Mouse (Mus musculus) left cerebral cortex, adult 9 months (tissue): ENCODE measurements around the gene Osbpl9.

ENCODE experiments used
- DNase-seq, 2 experiments: peaks; one replicate each; pipeline ENCODE4 v3.0.0; 2022; ENCODE audit warnings: low spot score in 2 of 2

Osbpl9 gene

DNA sequence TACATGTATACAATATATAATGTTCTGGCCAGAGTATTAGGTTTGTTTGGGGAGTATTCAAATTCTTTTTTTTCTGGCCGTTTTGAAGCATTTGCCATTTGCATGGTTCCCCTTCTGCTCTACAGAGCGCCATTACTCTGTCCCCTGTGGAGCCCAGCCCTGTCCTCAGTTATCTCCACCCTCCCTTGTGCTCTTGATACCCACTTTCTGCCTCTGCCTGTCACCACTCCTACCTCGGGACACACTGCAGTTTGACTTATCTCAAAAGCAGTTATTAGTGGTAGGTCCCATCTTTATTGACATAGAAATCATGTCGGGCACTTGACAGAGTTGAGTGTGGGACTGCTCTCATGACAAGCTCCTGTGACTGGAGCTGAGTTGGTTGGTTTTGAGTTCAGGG lies 159.3 kb downstream of the Osbpl9 start:
- DNase-seq = no peak

DNA sequence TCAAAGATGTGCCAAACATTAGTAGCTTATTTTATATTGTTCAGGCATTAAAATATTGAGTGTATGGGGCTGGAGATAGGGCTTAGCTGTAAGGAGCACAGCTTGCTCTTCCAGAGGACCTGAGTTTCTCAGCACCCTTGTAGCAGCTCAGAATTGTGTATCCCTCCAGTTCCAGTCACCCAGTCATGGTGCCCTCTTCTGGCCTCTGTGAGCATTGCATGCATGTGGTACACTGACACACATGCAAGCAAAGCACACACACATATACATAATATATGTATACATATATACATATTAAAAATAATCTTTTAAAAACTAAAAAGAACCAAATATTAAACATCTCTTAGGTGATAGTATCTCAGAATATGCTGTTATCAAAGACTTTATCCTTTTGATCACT lies 165.7 kb downstream of the Osbpl9 start:
- DNase-seq = no peak

- no peak for DNase-seq
Observed at GRCm38 (mm10) chr4:109030266-109030665, 171.8 kb downstream of the Osbpl9 start.

GRCm38 (mm10) chr4:109029857-109030256 lies 172.2 kb downstream of the Osbpl9 start:
- no peak for DNase-seq

DNA sequence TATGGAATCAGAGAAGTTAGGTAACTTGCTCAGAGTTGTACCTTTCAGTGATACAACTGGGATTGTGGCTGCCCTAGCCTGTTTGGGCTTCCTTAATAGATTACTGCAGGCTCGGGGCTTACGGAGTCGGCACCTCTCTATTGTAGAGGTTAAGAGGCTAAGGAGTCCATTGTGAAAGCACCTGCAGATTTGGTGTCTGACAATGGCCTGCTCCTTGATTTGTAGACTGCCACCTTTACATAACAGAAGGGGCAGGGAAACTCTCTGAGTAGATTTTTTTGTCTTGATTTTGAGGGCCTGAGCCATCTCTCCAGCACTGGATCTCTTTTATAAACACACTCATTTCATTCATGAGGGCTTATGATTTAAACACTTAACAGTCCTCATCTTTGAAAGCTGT lies 175.5 kb downstream of the Osbpl9 start:
- DNase-seq = no peak

- no peak for DNase-seq
Observed at GRCm38 (mm10) chr4:109025061-109025460, 177.0 kb downstream of the Osbpl9 start.

GRCm38 (mm10) chr4:109021976-109022375 lies 180.1 kb downstream of the Osbpl9 start:
- no peak for DNase-seq

DNA sequence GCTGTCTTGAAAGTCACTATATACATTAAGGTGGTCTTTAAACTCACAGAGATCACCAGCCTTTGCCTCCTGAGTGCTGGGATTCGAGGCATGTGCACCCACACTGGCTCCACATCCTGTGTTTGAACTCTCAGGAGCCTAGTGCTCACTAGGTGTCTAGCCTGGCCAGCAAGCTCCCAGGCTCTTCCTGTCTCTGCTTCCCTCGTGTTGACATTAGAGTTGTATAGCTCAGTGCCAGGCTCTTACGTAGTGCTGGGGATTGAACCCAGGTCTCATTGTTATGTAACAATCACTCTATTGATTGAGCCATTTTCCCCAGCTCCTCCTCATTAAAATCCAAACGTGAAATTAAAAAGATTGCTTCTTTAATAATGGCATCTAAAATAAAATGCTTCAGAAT lies 182.8 kb downstream of the Osbpl9 start:
- DNase-seq = no peak

DNA sequence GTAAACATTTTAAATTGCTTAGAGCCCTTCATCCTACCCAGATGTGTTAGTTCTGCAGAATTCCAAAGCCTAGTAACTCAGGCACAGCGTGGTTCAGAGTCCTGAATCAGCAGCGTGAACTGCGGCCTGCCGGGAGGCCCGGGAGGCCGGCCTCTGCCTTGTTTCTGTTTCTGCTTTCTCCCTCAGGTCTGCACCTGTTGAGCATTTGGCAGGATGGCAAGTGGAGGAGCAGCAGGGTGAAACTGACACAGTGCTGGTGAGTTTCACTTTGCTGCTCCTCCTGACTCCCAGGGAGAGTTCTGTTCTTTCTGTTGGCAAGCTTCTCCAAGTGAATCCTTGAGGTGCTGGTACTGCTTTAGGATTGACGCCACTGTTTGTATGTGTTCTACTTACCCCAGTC lies 184.6 kb downstream of the Osbpl9 start:
- DNase-seq = no peak

DNA sequence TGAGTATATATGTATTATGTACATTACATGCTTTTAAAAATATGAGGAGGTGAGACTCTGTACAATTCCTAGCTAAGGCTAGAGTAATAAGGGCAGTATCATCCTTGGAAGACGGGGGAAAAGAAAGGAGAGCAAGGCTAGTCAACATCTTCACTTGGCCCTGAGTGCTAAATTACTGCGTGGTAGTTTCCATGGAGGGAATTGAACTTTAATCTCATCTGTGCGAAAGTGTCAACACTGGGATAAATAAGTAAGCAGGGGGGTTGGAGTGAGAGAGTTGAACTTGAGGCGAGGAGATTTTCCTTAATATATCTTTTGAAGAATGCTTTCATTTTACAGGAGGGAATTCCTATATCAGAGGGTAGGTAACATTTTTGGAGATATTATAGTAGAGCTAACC lies 188.0 kb downstream of the Osbpl9 start:
- DNase-seq = no peak
